Mouse (Mus musculus): Measurements from ENCODE around the gene Selenot.

Gene Selenot

DNA sequence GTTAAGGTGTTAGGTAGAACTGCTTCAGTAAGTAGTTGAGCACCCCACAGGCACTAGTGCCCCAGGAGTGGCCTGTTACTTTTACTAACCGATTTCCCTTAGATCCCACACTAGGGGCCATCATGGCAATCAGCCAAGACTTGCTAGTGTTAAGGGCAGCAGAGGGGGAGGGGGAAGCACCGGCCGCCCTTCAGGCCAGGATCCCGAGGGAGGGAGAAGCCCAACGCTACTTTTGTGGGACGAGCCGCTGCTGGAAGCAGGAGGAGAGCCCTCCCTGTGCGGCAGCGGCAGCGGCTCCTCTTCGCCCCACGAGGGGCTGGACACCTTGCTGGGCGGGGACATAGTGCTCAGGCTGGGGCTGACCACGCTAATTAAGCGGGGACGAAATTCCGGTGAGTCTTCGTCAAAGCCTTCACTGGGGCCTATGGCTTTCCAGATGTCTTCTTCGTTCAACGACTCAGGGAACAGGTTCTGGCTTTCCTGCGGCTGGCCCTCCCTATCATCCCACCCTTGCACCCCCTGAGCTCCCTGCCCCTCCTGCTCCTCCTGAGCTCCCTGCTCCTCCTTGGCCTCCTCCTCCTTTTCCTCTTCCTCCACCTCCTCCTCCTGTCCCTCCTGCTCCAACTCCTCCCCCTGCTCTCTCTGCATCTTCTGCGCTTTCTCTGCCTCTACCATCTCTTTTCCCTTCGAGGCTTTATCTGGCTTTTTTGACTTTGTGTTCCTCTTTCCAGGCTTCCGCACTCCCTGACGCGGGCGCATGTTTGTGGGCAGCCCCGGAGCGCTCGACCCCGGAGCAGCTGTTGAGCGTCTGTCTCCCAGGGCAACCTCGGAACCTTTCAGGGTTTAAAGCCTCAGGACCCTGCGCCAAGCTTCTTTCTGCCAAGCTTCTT lies 60.2 kb downstream of the Selenot start, which contains the start of gene Erich6:
Erich6 (minus strand) TSS at position 802 of the 890 bp plus-strand sequence.
- peak; percentile 69 for DNase-seq (ENCODE audit: low spot score)
